ENCODE assay signal across 10 mouse cellular contexts in the genomic region with DNA sequence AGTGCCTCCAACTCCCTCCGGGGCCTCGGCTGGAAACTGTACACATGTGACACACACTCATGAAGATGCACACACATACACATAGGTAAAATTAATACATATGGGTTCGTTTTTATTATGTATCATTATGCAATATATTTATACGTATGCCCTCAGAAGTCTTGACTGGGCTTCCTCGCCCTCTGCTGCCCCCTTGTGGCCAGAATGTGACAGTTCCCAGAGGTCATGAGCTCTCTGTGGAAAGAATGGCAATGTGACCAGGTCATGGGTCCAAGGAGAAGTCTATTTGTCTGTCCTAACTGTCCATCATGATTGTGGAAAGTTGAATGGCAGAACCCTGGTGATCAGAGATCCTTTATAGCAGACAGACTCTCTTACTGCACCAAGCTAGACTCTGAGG. TPM values are rescaled to one million over a fixed set of nuclear protein-coding genes. Genes with fewer than 3 reads are reported as not detected.
DNase-seq lines count a peak whose midpoint lies in the region; ATAC-seq lines count a peak whose summit lies in the region.
"Had no signal": no experiment of that assay in that cellular context is flagged by ENCODE, and none has a peak within 500 bp of the region (broad histone marks: within the 10 kb centered on the region; RNA-seq: fewer than 3 reads in every experiment).

No protein-coding gene starts in this region.

- WGBS in midbrain, embryonic 11.5 days, result 24% methylated on average over 5 of the region's 5 CpGs
- WGBS in midbrain, embryonic 13.5 days, result 25% methylated on average over 5 of the region's 5 CpGs

- no peak overlapping the region for H3K27ac ChIP-seq in midbrain, embryonic 11.5 days (ENCODE audit: low read depth, low read length)
- H3K27ac ChIP-seq in midbrain, embryonic 13.5 days, result no peak overlapping the region
- H3K27ac ChIP-seq in brown adipose tissue, adult 24 weeks (replicated peaks; ENCODE audit: low read depth, low read length), result peak overlapping the region; percentile 96
- H3K27ac ChIP-seq: stomach, embryonic 15.5 days had no signal

- no peaks in the 10 kb centered on the region for H3K4me1 ChIP-seq in midbrain, embryonic 11.5 days (ENCODE audit: control insufficient read depth, insufficient read depth, low read length)
- H3K4me1 ChIP-seq in midbrain, embryonic 13.5 days (replicated peaks), result no peaks in the 10 kb centered on the region
- peaks cover 24% of the 10 kb centered on the region for H3K4me1 ChIP-seq in brown adipose tissue, adult 24 weeks (ENCODE audit: control insufficient read depth, insufficient read depth, insufficient read length, low read length)
- H3K4me1 ChIP-seq: stomach, embryonic 15.5 days had no signal

- no peaks in the 10 kb centered on the region for H3K36me3 ChIP-seq in midbrain, embryonic 11.5 days (ENCODE audit: control insufficient read depth, insufficient read depth, low read length)
- H3K36me3 ChIP-seq in midbrain, embryonic 13.5 days, result no peaks in the 10 kb centered on the region
- no peaks in the 10 kb centered on the region for H3K36me3 ChIP-seq in splenic B cell, adult 2 months (ENCODE audit: control insufficient read depth, insufficient read depth, low read length, poor library complexity, severe bottlenecking)
- H3K36me3 ChIP-seq: stomach, embryonic 15.5 days had no signal

- H3K4me2 ChIP-seq in midbrain, embryonic 11.5 days, result no peak overlapping the region
- H3K4me2 ChIP-seq in midbrain, embryonic 13.5 days (replicated peaks), result no peak overlapping the region
- H3K4me2 ChIP-seq: stomach, embryonic 15.5 days had no signal

- H3K4me3 ChIP-seq in midbrain, embryonic 11.5 days (ENCODE audit: low read depth, low read length), result no peak overlapping the region
- H3K4me3 ChIP-seq in midbrain, embryonic 13.5 days (replicated peaks), result no peak overlapping the region
- no peak overlapping the region for H3K4me3 ChIP-seq in brown adipose tissue, adult 24 weeks (ENCODE audit: insufficient read depth, low read depth, low read length)
- H3K4me3 ChIP-seq: erythroblast, embryonic 14.5 days; stomach, embryonic 15.5 days had no signal

- ATAC-seq in midbrain, embryonic 11.5 days (ENCODE audit: low FRiP score), result 0 out of 2 replicates have a peak, but pooled peaks have one; percentile 55
- no peak for ATAC-seq in midbrain, embryonic 13.5 days
- ATAC-seq in erythroblast, adult 5-6 weeks (replicated peaks; ENCODE audit: low FRiP score, poor library complexity, severe bottlenecking), result peak; percentile 81

- H3K27me3 ChIP-seq in midbrain, embryonic 11.5 days (ENCODE audit: control insufficient read depth, insufficient read depth, low read length), result no peaks in the 10 kb centered on the region
- H3K27me3 ChIP-seq in midbrain, embryonic 13.5 days, result no peaks in the 10 kb centered on the region
- no peaks in the 10 kb centered on the region for H3K27me3 ChIP-seq in splenic B cell, adult 2 months (ENCODE audit: control insufficient read depth, insufficient read depth, low read length, poor library complexity, severe bottlenecking)
- H3K27me3 ChIP-seq: stomach, embryonic 15.5 days had no signal

- H3K9ac ChIP-seq in midbrain, embryonic 11.5 days (ENCODE audit: low read length), result no peak overlapping the region
- H3K9ac ChIP-seq in midbrain, embryonic 13.5 days (replicated peaks), result no peak overlapping the region
- H3K9ac ChIP-seq: stomach, embryonic 15.5 days had no signal

- peak; percentile 95 for DNase-seq in midbrain, embryonic 11.5 days (ENCODE audit: low spot score, missing footprints)
- DNase-seq in heart, postnatal 4 days, result peak; percentile 88
- DNase-seq in layer of hippocampus, postnatal 36 days, result peak; percentile 54 to 65
- DNase-seq in mesoderm, embryonic 11.5 days (ENCODE audit: low read depth, low spot score), result peak; percentile 74
- peak; percentile 89 for DNase-seq in splenic B cell, adult 2 months (ENCODE audit: low read depth, low spot score)

- H3K9me3 ChIP-seq in midbrain, embryonic 11.5 days (ENCODE audit: control insufficient read depth, low read length), result no peaks in the 10 kb centered on the region
- H3K9me3 ChIP-seq in midbrain, embryonic 13.5 days, result no peaks in the 10 kb centered on the region
- H3K9me3 ChIP-seq: stomach, embryonic 15.5 days had no signal

RNA-seq across cellular contexts. Expression of gene Notch4, which starts 8.6 kb away (rescaled TPM):
- polyA plus RNA-seq in midbrain, embryonic 11.5 days (2014; fragmentation: Nextera tagmentation; extraction: Ambion mirVana), result 8.9 and 15.8 TPM in 2 replicates
- 8.9 and 9.1 TPM in 2 replicates for polyA plus RNA-seq in midbrain, embryonic 13.5 days (2015; fragmentation: Nextera tagmentation; extraction: Ambion mirVana)
- 3.8 and 8.8 TPM in 2 replicates for polyA plus RNA-seq in brown adipose tissue, adult 24 weeks (2012; ENCODE audit: insufficient read depth, insufficient read length, missing spikeins)
- total RNA-seq in erythroblast, adult 5-6 weeks (2015; ENCODE audit: low replicate concordance), result not detected in 2 replicates
- total RNA-seq in erythroblast, adult 5-6 weeks (2017; ENCODE audit: low replicate concordance), result not detected in 2 replicates
- total RNA-seq in heart, postnatal 4 days (2021), result 10 to 100 TPM; 29.2 to 39.3 TPM
- total RNA-seq in layer of hippocampus, postnatal 36 days (2021), result 10 to 100 TPM in 1 of 2 experiments, 1 to 10 TPM in 1; 7.0 to 11.5 TPM

RNA-seq across cellular contexts. Expression of gene Gpsm3, which starts 34.1 kb away (rescaled TPM):
- 4.4 and 4.8 TPM in 2 replicates for polyA plus RNA-seq in midbrain, embryonic 11.5 days (2014; fragmentation: Nextera tagmentation; extraction: Ambion mirVana)
- polyA plus RNA-seq in midbrain, embryonic 13.5 days (2015; fragmentation: Nextera tagmentation; extraction: Ambion mirVana), result 2.8 and 3.4 TPM in 2 replicates
- 3.3 and 7.5 TPM in 2 replicates for polyA plus RNA-seq in brown adipose tissue, adult 24 weeks (2012; ENCODE audit: insufficient read depth, insufficient read length, missing spikeins)
- total RNA-seq in erythroblast, adult 5-6 weeks (2015; ENCODE audit: low replicate concordance), result 69.6 and 82.3 TPM in 2 replicates
- 11.6 and 21.3 TPM in 2 replicates for total RNA-seq in erythroblast, adult 5-6 weeks (2017; ENCODE audit: low replicate concordance)
- total RNA-seq in heart, postnatal 4 days (2021), result 1 to 10 TPM; 3.9 to 4.4 TPM
- total RNA-seq in layer of hippocampus, postnatal 36 days (2021), result 1 to 10 TPM; 2.1 to 2.2 TPM

RNA-seq across cellular contexts. Expression of gene Pbx2, which starts 35.6 kb away (rescaled TPM):
- 17.3 and 20.1 TPM in 2 replicates for polyA plus RNA-seq in midbrain, embryonic 11.5 days (2014; fragmentation: Nextera tagmentation; extraction: Ambion mirVana)
- 13.3 and 15.3 TPM in 2 replicates for polyA plus RNA-seq in midbrain, embryonic 13.5 days (2015; fragmentation: Nextera tagmentation; extraction: Ambion mirVana)
- polyA plus RNA-seq in brown adipose tissue, adult 24 weeks (2012; ENCODE audit: insufficient read depth, insufficient read length, missing spikeins), result 19.9 and 35.5 TPM in 2 replicates
- total RNA-seq in erythroblast, adult 5-6 weeks (2015; ENCODE audit: low replicate concordance), result 8.4 and 10.4 TPM in 2 replicates
- total RNA-seq in erythroblast, adult 5-6 weeks (2017; ENCODE audit: low replicate concordance), result 5.5 and 5.9 TPM in 2 replicates
- 10 to 100 TPM; 34.6 to 39.5 TPM for total RNA-seq in heart, postnatal 4 days (2021)
- 10 to 100 TPM; 63.0 to 63.9 TPM for total RNA-seq in layer of hippocampus, postnatal 36 days (2021)

RNA-seq across cellular contexts. Expression of gene Btnl6, which starts 38.3 kb away (rescaled TPM):
- not detected in 2 replicates for polyA plus RNA-seq in midbrain, embryonic 11.5 days (2014; fragmentation: Nextera tagmentation; extraction: Ambion mirVana)
- not detected in 2 replicates for polyA plus RNA-seq in midbrain, embryonic 13.5 days (2015; fragmentation: Nextera tagmentation; extraction: Ambion mirVana)
- polyA plus RNA-seq in brown adipose tissue, adult 24 weeks (2012; ENCODE audit: insufficient read depth, insufficient read length, missing spikeins), result not detected in 2 replicates
- total RNA-seq in erythroblast, adult 5-6 weeks (2015; ENCODE audit: low replicate concordance), result not detected in 2 replicates
- 0.77 TPM in 1 of 2 replicates, not detected in the other for total RNA-seq in erythroblast, adult 5-6 weeks (2017; ENCODE audit: low replicate concordance)
- total RNA-seq in heart, postnatal 4 days (2021), result not detected
- not detected for total RNA-seq in layer of hippocampus, postnatal 36 days (2021)
- polyA plus RNA-seq: erythroblast, embryonic 14.5 days had no signal

RNA-seq across cellular contexts. Expression of gene Ager, which starts 42.2 kb away (rescaled TPM):
- 1.4 and 1.6 TPM in 2 replicates for polyA plus RNA-seq in midbrain, embryonic 11.5 days (2014; fragmentation: Nextera tagmentation; extraction: Ambion mirVana)
- 1.5 and 2.2 TPM in 2 replicates for polyA plus RNA-seq in midbrain, embryonic 13.5 days (2015; fragmentation: Nextera tagmentation; extraction: Ambion mirVana)
- polyA plus RNA-seq in brown adipose tissue, adult 24 weeks (2012; ENCODE audit: insufficient read depth, insufficient read length, missing spikeins), result not detected in 2 replicates
- 0.84 TPM in 1 of 2 replicates, not detected in the other for total RNA-seq in erythroblast, adult 5-6 weeks (2015; ENCODE audit: low replicate concordance)
- total RNA-seq in erythroblast, adult 5-6 weeks (2017; ENCODE audit: low replicate concordance), result 0.26 and 1.7 TPM in 2 replicates
- 1 to 10 TPM; 1.6 TPM for total RNA-seq in heart, postnatal 4 days (2021)
- total RNA-seq in layer of hippocampus, postnatal 36 days (2021), result under 1 TPM; 0.60 to 0.94 TPM

Comparison
In these comparisons a context has a peak if more than half of its experiments do, and no peak if none do; other contexts are left out.
1. RNA of gene Notch4, which starts 8.6 kb away (total RNA-seq): 29.2 to 39.3 TPM in heart, postnatal 4 days and 7.0 to 11.5 TPM in layer of hippocampus, postnatal 36 days; not detected in erythroblast, adult 5-6 weeks; every median in the first group is over 4 times any median in the second.
2. Peak in every context shown above with its lines, with median percentiles within 50 percentile points of each other: DNase-seq.